Mouse (Mus musculus) thymus, postnatal 4 days (tissue): ENCODE measurements around the gene Snrnp200.
A peak's percentile ranks its signal among the peaks of the same experiment; 100 is the strongest.
"Not testable (repeated sequence)": the region's sequence is repeated elsewhere in the genome, so short reads cannot be mapped to it uniquely, and the experiment has no call there.

Experiments
- DNase-seq: peaks from one replicate; pipeline ENCODE4 v3.0.0; 2021

Gene Snrnp200

DNA sequence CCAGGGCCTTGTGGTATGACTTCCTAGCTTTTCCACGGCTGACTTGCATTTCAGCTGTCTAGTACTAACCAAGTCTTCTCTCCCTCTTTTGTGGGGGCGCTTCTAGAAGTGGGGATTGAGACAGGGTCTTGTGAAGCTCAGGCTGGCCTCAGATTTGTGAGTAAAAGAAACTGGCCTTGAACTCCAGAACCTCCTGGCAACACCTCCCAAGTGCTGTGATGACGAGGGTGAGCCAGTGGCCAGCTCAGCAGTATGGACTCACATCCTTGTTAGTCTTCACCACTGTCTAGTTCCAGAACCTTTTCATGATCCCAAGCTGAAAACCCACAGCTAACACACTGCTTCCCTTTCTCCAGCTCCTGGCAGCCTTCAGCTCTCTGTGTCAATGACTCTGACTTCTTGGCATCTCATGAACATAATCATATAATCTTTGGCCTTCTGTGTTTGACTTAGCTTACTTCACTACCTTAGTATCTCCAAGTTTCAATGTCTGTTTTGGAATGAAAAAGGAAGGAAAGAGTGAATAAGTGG is 46.5 kb downstream of the Snrnp200 start:
- no peak for DNase-seq

DNA sequence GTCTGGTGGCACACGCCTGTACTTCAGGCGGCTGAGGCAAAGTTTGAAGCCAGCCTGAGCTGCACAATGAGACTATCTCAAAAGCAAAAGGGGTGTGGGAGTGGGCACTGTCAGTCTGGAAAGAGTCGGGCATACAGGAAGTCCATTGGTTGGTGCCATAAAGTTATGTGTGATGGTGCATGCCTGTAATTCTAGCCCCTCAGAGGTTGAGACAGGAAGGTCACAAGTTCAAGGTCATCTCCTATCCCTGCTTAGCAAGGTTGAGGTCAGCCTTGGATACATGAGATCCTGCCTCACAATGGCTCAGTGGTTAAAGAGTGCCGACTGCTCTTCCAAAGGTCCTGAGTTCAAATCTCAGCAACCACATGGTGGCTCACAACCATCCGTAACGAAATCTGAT is 47.1 kb downstream of the Snrnp200 start:
- no peak for DNase-seq

DNA sequence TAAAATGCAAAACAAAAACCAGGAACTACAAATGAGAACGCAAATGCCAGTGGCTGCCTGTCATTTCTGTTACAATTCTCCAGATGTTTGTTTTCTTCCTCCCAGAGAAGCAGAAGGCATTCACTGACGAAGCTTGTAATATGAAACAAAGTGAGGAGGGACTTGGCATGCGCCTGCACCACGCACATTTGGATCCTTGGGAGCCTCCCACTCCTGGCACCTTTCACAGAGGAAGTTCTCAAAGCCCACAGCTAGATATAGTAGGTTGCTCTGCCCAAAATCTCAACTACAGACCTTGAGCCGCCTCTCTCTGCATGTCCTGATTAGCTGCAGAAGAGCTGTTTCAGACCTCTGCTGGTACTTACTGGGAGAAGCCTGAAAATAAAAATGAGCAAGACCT is 51.2 kb downstream of the Snrnp200 start:
- DNase-seq: no peak

DNA sequence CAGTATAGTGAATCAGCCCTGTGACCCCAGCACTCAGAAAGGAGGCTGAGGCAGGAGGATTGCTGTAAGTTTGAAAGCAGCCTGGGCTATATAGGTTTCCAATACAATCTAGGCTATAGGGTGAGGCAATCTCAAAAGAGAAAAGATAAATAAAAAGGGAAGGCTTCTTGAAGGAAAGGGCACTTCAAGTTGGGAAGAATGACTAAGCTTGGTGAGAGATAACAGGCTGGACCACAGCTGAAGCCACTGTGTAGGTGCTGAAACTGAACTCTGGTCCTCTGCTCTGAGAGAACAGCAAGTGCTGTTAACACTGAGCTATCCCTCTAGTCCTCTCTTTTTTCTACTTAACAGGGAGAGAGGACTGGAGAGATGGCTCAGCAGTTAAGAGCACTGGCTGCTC is 54.3 kb downstream of the Snrnp200 start:
- no peak for DNase-seq

DNA sequence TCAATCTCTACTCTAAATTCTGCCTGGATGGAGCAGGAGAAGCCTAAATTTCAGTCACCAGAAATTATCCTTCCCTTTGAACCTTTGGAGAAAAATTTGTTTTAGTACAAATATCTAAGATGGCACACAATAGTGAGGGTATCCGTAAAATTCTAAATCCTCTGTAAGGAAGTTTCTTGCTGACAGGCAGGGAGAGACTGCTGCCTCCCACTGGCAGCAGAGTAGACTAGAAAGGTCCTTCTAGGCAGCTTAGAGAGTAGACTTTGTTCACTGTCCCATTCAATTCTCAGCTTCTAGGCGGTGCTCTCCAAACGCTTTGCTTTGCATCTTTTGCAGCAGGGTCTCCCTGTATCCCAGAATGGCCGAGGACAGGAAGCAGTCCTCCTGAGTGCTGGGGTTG is 59.7 kb downstream of the Snrnp200 start:
- DNase-seq: no peak

DNA sequence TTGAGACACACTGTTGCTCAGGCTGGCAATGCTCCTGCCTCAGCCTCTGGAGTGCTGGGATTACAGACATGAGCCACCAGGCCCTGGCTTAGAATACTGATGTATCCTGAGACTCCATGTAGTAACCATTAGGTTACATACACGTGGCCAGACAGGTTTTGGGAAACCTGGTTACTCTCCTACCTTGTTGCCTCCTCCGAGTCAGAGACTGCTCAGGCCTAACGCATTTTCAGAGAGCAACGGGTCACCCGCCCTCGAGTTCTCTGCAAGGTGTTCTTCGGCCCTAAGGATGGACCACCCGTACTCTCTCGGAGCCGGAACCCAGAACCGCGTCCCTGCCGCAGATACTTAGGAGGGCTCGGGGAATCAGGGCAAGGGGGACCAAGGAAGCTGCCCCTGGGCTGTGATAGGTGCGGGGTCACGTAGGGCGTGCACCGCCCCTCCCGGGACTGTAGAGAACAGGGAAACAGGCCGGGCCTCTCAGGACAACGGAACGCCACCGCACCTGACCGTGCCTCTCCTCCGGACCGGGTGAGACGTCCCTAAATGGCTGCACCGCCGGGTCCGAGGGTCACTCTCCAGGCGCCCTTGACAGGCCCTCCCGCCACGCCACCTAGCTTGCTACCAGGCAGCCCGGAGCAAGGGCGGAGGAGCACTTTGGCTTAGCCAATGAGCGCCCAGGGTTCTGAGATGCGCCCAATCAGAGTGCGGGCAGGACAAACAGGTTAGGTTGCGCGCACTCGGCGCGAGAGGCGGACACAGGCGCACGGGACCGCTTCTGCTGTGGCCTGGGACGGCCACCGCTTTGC is 61.5 kb downstream of the Snrnp200 start, which contains the start of gene Stard7:
Stard7 (plus strand) TSS at position 728 of the 809 bp plus-strand sequence.
- DNase-seq: peak; percentile 93

DNA sequence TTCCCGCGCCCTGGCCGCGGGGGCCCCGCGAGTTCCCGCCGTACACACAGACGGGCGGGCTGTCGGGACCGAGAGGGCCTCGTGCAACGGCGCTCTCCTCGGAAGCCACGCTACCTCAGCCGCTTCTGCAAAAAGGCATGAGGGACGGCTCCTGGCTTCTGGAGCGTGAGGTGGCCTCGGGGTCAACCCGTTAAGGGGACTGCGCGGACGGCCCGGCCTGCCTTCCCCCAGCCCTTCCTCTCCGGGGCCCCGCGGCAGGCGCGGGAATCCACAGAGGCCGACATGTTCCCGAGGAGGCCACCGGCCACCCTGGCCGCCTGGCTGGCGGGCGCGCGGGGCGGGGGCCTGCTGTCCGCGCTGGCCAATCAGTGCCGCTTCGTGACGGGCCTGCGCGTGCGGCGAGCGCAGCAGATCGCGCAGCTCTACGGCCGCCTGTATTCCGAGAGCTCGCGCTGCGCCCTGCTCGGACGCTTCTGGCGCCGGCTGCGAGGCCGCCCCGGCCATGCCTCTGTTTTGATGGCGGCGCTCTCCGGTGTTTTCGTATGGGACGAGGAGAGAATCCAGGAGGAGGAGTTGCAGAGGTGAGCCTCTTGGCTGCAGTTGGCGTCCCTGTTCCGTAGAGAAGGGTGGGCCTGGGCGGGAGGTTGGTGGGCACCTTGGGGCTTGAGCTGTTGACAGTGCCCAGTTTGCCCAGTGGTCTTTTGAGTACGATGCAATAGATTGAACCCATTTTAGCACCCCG is 62.3 kb downstream of the Snrnp200 start:
- peak; percentile 76 for DNase-seq

DNA sequence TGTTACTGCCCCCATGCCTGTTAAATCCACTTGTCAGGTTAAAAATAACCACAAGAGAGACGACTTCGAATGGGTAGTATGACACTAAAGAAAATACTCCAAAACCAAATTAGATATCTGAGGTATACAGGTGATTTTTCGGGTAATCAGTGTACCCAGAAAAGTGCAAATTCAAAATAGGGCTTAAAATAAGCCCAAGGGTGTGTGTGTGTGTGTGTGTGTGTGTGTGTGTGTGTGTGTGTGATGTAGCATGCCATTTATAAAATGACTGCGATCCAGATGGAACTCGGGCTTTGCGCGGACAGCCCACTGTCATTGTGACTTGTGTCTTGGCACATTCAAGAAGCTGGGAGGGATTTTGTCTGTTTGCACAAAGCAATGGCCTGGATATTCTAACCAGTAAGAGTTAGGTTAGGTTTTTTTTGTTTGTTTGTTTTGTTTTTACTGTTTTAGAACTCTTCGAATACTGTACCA is 62.9 kb downstream of the Snrnp200 start:
- no peak for DNase-seq

DNA sequence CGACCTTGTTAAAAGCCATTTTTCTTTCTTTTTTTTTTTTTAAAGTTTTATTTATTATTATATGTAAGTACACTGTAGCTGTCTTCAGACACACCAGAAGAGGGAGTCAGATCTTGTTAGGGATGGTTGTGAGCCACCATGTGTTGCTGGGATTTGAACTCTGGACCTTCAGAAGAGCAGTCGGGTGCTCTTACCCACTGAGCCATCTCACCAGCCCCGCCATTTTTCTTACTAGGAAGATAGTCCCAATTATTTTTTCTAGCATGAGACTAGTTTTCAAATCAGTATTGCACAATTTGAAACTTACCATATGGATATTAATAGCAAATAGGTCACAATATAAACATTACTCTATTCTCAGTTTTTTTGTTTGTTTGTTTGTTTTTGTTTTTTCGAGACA is 63.9 kb downstream of the Snrnp200 start:
- DNase-seq: not testable (repeated sequence)

DNA sequence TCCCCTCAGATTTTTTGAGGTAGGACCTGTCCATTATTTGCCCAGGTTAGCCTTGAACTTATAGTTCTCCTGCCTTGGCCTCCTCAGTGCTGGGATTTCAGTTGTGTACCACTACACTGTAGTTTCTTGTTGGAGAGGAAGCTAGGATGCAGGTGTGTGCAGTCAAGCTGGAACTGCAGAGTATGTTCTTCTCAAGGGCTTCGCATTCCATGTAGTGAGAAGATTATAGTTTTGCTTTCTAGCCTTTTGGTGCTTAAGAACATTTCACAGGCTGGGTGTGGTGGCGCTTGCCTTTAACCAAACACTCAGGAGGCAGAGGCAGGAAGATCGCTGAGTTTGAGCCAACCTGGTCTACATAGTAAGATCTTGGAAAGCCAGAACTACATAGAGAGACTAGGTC is 64.6 kb downstream of the Snrnp200 start:
- DNase-seq: no peak

DNA sequence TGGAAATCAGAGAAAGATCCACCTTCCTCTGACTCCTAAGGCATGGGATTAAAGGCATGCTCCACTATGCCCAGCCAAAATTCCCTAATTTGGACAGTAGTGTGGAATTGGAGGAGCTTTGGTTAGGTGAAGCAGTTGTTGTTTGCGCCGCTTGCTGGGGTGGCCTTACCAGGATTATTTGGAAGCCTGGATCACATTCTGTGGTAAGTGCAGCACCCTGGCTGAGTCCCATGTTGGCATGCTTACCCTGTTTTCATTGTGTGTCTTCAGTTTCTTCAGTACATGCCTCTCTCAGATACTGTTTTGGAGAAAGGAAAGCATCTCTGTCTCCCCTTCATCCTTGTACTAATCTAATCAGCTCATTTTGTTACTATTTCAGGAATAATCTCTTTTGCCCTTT is 66.4 kb downstream of the Snrnp200 start:
- no peak for DNase-seq

DNA sequence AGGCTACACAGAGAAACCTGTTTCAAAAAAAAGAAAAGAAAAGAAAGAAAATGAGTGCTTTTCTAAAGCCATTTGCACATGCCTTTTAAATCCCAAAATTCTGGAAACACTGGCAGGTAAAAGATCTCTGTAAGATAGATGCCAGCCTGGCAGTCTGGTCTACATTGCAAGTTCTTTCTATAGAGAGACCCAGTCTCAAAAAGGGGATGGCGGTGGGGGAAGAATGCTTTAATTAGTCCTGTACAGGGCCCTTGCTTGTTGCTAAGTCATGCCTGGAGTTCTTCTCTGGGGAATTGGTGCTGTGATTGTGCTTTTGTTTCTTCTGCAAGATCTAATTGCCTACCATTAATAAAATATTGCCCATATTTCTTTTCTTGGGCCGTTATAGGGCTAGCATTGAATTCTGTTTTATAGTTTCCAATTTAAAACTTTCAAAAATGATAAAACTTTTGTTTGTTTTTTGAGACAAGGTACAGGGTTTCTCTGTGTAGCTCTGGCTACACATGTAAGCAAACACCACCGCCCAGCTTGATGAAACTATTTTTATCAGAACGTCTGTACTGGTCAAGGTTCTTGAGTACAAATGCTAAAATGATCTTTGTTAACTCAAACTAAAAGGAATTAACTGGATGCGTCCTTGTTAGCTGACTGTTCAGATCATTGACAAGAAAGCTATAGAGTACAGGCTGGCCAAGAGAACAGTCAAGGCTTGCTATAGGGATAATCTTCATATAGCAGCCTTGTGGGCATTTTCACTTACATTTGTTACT is 67.5 kb downstream of the Snrnp200 start:
- DNase-seq: no peak

DNA sequence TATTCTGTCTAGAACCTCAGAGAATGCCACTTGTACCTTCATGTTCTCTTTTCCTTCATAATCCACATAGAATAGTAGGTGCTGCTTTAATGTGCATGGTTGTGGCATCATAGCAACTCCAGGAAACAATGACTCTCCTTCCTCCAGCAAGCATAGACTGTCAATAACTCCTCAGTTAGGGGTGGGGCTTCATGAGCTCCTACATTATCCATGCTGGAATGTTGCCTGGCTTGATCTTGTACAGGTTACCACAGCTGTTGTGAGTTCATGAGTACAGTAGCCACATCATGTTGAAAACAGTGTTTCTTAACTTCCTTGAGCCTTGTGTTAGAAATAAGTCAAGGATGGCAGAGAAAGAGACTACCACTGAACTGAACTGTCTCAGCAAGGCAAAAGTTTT is 70.0 kb downstream of the Snrnp200 start:
- DNase-seq: no peak
